Mouse (Mus musculus) cerebellum, adult 11 months (tissue): ENCODE measurements at regions not wholly inside any gene's neighbourhood (a gene's known extent, or its start where the extent isn't known, plus 50 kb on each side); places are given as distances from the start of the nearest gene placed in this dataset.

ENCODE experiments used
- DNase-seq: peaks from one replicate; pipeline ENCODE4 v3.0.0; 2022

DNA sequence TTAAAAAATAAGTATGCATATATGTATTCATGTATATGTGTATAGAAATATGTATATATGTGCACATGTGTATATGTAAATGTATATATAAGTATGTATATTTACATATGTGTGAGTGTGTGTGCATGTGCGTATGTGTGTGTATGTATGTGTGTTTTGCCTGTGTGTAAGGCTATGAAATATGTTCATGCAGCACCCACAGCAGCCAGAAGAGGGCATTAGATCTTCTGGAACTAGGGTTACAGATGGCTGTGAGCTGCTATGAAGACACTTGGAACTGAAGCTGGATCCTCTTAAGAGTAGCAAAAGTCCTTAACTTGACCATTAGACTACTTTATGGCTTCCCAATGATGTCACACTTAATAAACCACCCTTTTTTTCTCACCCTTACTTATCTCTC, 166.2 kb upstream of the Nampt start:
- no peak for DNase-seq

DNA sequence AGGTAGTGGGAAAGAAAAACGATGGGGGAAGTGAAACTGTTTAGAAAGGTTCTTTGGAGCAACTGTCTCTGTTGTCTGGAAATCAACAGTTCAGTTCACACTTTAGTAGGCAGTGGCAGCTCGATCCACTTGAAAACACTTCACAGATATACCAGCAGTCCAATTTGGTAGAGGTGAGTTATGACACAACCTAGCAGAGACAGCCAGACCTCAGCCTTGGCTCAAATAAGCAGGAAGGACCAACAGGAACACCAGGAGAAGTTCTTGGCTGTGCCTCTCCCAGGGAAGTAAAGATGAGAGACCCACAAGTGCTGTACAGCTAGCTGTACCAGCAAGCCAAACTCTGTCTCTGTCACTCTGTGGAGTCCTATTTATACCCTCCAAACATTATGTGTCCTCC, 163.2 kb upstream of the Nampt start:
- DNase-seq, result no peak

DNA sequence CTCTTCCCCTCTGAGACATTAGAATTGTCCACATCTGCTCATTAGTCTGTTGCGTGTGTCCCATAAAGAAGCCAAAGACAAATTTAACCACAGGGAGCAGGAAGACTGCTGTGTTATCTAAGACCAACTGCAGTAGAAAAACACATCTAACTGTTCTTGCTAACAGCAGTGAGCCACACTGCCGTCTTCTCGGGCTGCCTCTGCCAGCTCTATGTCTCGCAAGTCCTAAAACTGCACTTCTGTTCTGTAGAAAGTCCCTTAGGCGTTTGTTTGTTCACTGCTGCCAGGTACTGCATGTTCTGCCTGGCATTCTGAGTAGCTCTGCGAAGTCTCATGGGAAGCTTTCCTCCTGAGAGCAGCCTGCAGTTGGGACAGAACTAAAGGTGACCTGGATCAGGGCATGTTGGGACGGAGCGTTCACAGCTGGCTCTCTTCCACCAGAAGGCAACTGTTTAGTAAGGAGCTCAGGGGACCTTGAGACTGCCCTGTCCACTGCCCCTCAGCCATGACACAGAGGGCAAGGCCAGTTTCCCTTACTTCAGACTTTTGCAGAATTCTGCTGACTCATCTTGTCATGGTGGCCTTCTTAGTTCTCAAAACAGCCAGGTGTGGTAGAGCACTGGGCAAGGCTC, 157.4 kb upstream of the Nampt start:
- no peak for DNase-seq

DNA sequence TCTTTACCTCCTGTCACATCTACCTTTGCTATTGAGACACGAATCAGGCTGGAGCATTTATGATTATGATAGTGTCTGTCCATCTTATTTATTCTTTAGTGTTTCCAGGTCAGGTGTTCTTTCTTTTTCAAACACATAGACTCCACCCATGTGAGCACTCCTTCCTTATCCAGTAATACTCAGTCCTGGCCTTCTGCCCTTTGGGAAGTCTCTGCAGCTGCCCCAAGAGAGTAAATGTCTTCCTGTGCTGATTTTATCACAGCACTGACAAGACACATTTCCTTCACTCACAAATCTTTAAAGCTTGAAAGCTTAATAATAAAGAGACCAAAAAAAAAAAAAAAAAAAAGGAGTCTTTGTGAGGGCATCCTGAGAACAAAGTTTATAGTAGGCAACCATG, 153.3 kb upstream of the Nampt start:
- no peak for DNase-seq

GRCm38 (mm10) chr12:32677908-32678307, 141.4 kb upstream of the Nampt start:
- no peak for DNase-seq

DNA sequence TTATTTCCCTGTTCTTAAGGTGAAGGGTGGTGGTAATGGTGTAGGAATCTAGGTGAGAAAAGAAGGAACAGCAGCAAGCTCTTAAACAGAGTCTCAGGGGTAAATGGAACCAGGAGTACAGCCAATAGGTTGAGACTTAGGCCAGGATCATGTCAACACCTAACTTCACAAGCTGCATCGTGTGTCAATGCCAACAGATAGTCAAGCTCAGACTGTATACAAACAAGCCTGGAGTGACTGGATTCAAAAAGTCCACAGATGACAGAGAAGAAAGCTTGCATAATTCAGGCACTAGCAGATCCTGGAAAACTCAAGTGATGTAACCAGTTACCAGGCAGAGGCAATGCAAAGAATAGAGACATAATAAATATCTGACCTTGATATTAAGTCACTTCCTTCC, 140.6 kb upstream of the Nampt start:
- DNase-seq, result no peak

DNA sequence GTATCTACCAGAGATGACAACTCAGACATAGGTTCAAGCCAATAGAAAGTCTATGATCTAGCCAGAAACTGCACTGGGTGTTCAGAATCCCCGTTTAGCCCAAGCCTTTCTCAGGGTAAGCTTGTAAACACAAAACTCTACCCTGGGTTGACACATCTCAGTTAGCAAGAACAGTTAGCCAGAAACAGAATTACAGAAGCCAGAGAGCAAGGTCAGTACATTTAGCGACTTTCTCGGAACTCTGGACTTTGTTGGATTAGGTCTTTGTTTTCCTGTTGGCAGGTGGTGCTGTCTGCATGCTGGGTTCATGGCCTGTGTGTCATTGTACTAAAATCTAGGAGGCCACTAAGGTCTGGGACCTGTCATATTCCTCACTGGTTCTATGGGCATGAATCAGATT, 137.4 kb upstream of the Nampt start:
- no peak for DNase-seq

DNA sequence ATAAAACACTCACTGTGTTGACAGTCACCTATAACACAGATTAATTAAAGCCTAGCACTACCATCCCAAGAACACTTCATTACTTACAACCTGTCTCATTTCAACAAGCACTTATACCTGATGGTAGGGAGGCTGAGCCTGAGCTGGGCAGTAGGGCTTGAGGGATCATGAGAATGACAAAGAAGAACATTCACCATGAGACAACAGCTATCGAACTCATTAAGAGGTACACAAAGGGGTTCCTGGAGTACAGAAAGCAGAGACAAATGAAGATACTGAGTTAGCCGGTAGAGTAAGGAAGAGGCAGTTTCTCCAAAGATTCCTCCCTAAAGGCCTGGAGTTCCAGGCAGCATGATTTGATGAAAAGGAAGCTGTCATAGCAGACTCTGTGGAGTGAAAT, 136.0 kb upstream of the Nampt start:
- no peak for DNase-seq

DNA sequence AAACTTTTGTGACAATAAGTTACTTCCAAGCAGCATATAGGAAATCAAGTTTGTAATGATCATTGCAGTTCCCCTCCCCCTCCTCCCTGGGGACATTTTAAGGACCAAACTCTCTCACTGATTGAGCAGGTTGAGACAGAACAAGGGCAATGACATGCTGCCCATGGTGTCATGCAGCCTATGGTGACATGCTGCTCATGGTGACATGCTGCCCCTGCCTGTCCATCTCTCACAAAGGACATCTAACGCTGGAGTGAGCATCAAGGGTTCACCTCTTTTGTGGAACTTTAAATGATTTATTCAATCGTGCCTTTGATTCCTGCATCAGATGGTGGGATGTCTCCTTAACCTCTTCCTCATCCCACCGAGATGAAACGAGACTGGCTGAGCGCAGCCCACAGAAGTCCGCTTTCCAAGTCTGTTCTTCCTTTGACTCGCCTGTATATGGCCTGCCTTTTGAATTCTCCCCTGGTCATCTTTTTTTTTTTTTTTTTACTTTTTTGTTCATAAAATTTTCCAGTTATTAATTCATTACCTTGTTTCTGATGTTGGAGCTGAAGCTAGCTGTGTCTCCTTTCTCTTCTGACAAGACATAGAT, 133.5 kb upstream of the Nampt start:
- no peak for DNase-seq

- no peak for DNase-seq
These were observed 130.0 kb upstream of the Nampt start for GRCm38 (mm10) chr12:32689361-32689760.

DNA sequence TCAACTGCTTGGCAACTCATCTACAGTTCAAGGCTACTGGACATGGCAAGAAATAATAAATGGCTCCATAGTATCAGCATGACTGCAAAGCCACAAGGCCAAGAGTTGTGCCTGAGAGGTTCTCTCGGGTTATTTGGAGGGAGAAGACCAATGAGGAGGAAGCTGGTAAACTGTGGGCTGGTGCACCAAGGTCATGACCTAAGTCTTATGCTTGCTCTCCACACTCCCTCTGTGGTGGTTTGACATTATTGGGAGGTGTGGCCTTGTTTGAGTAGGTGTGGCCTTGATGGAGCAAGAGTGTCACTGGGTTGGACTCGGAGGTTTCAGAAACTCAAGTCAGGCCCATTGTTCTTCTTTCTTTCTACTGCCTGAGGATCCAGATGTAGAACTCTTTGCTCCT, 129.2 kb upstream of the Nampt start:
- DNase-seq, result no peak

- no peak for DNase-seq
These were observed 127.1 kb upstream of the Nampt start for GRCm38 (mm10) chr12:32692081-32692819.

GRCm38 (mm10) chr12:32692962-32693361, 126.4 kb upstream of the Nampt start:
- DNase-seq, result no peak

- DNase-seq, result no peak
These were observed 125.7 kb upstream of the Nampt start for GRCm38 (mm10) chr12:32693678-32694077.

- DNase-seq, result no peak
These were observed 122.5 kb upstream of the Nampt start for GRCm38 (mm10) chr12:32696832-32697231.

DNA sequence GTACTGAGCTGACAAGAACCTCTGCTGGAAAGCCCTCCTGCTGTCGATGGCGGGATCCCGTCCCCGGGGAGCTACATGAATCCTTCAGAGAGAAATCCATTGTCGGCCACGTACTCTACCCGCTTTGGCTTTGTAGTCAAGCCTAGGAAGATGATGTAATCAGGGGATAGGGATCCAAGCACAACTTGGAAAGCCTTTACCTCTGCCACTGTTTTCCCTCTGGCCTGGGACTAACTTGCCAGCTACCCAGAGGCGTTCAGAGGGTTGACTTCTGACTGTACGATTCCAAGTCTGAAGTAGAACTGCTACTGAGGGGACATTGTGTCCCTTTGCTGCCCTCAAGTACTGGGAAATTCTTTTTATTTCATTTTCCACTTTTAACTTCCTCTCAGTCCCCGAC, 110.2 kb upstream of the Nampt start:
- DNase-seq, result no peak

DNA sequence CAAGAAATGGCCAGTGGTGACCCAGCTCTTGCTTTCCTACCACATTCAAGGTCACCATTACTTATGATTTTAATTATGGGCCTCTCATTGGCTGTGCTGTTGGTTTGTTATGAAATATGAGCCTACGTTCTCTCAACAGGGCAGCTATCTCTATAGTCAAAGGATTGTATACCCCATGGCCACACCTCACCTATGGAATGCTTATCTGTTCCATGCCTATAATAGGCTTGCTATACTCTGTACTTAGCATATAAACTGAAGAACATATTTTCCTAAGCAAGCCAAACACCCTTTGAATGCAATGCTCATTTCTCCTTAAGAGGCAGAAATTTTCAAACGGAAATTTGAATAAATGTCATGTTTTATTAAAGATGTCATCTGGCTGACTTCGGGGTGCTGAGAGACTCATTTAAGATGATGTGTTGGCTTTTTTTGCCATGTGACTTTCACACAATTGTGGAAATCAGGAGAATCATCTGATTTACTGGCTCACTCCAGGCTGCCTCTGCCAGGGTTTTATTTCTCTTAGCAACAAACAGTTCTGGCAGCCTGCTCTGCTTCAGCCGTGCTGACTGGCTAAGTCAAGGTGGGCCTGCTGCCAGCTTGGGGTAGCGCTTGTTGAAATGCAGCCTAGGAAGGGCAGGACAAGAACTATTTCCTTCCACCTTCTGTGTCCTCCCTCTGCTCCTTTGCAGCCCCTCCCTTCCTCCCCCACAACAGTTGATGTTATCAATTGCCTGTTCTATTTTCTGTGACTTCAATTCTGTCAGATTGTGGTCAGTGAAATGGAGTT, 102.0 kb upstream of the Nampt start:
- DNase-seq, result peak; percentile 63

DNA sequence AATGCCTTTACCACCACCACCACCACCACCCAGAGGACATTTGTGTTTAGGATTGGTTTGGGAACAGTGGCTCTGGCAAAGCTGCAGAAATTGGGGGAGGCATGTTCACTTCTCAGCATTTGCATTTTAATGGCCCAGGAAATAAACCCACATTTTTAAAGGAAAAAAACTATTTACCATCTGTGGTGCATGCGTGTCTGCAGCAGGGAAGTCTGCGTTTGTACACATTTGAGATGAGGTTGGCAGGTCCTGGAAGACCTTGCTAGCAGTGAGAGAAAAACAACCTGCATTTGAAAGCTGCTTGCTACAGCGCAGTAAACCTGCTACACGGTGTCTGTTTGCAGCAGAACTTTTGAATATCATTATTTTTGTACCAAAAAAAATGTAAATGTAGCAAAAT, 100.1 kb upstream of the Nampt start:
- DNase-seq, result no peak

- DNase-seq, result no peak
These were observed 94.7 kb upstream of the Nampt start for GRCm38 (mm10) chr12:32724451-32725188.

- DNase-seq, result no peak
These were observed 91.8 kb upstream of the Nampt start for GRCm38 (mm10) chr12:32727539-32727938.

DNA sequence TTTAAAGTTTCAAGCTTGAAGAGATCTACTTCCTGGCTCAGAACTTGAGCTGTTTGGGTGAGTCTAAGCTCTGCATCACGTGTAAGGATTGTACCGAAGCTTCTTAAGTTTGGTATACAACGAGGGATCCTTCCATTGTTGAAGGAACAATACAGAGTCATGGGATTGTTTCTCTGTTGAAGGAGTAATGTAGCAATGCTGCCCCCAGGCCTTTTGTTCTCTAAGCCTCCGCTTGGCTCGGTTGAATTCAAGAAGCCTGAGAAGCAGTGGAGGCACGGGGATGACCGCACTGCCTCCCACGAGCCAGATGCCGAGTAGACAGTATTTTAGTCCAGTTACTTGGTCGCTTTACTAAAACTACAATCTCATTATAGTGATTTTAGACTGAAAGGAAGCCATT, 90.9 kb upstream of the Nampt start:
- no peak for DNase-seq

- no peak for DNase-seq
These were observed 84.1 kb upstream of the Nampt start for GRCm38 (mm10) chr12:32735224-32735623.

- no peak for DNase-seq
These were observed 77.9 kb upstream of the Nampt start for GRCm38 (mm10) chr12:32741465-32741864.
